Mouse (Mus musculus) kidney, postnatal 10 days (tissue): ENCODE results near the gene Rab3d.
A peak's percentile ranks its signal among the peaks of the same experiment; 100 is the strongest.

Experiments used
- DNase-seq: peaks from one replicate; pipeline ENCODE4 v3.0.0; 2021; ENCODE audit warnings: mixed read lengths

Gene Rab3d

DNA sequence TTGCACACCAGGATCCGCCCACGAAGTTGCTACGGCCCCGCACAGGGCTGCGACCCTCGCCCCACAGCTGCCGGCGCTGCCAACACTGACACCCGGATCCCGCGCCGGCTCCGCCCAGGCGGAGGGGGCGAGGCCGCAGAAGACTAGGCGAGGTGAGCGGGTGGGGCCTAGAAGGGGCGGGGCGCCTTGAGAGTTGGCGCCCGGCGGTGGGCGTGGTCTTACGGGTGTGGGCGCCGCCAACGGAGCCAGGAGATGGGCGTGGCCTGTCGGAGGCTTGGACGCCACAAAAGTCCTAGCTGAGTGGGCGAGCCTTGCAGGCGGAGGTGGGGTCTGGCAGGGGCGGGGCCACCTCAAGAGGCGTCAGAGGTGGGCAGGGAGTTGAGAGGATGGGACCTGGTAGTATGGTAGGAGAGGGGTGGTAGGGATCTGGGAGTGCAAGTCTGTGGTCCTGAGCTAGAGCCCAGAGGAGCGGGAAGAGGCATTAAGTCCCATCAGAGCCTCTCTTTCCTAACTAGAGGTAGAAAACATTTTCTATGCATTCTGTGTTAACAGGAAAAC lies at the start of gene Rab3d:
Rab3d (minus strand) TSS at position 158 of the 558 bp plus-strand sequence.
- DNase-seq = peak; percentile 98

DNA sequence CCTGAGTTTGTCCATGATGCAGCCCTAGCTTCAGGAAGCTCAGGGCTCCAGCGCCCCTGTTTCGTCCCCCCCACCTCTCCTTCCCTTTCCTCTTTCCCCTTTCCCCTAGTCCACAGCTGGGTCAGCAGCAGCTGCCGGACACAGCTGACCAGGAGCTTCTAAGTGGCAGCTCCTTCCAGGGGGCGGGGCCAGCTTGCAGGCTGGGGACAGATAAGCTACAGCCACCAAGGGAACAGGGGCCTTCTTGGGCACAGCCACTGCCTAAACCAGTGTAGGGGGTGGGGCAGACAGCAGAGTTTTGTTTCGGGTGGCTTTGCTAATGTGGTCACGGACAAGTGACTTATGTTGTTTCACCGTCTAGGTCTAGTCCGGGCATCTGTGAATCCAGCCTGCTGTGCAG lies 45.4 kb upstream of the Rab3d start, which contains the start of gene Epor:
Epor (minus strand) TSS at position 90 of the 400 bp plus-strand sequence.
- peak; percentile 83 for DNase-seq

DNA sequence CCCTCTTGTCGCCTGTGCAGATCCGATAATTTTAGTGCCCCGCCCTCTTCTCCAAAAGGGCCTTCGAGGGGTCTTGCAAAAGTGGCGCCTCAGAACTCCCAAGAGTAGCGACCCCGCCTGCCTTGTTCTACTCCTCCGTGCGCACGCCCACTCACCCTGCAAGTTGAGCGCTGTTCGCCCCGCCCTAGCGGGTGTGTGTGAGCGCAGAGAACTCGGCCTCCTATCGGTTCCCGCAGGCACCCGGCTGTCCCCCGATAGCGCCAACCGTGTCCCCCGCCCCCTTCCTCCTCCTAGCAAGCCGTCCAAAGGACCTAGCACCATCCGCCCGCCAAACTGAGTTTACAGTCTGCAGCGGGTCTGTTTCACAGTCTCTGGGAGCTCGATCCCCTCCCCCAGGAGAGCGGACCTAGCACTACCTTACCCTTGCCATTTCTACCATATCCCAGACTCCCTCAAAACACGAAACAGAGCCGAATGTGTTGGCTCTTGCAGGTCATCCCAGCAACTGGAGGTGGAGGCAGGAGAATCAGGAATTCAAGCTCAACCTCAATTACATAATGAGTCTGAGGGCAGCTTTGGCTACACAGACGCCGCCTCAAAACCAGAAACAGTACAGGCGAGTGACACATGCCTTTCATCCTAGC lies 44.5 kb upstream of the Rab3d start:
- DNase-seq = peak; percentile 86

DNA sequence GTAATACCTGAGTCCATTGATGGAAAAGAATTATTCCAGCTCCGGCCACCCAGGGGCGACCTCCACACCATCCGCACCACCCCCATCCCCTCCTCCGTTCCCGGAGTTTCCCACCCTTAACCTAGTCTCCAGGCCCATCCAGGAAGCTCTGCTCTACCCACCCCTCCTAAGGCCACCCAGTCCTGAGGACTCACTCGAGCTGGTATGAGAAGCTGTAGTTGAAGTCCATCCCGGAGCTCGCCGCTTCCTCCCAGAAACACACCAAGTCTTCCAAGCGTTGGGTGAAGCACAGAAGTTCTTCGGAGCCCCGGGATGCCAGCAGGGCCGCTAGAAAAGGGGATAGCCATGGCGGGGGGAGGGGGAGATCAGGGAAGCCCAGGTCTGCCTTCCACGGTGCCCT lies 44.0 kb upstream of the Rab3d start:
- DNase-seq = peak; percentile 38

DNA sequence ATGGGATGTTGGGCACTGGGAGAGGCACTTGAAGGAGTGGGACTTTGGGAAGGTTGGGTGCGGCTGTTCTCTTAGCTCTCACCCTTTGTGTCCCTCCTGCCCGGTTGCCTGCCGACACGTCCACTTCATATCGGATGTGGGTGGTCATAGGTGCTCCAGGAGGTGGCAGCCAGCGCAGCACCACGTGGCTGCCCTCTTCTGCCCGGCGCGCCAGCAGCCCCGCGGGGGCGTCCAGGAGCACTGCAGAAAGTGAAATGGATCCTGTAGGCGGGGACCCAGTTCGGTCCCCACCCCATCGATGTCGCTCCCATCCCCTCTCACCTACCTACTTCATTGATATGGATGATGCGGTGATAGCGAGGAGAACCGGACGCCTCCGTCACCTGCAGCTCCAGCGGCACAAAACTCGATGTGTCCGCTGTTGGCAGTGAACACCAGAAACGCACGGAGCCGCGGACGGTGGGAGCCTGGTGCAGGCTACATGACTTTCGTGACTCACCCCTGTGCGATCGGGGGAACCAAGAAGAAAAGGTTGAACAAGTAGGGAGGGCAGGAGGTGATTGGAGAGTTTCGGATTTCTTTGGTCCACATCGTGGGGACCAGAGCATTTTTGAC lies 43.5 kb upstream of the Rab3d start:
- peak; percentile 38 for DNase-seq

DNA sequence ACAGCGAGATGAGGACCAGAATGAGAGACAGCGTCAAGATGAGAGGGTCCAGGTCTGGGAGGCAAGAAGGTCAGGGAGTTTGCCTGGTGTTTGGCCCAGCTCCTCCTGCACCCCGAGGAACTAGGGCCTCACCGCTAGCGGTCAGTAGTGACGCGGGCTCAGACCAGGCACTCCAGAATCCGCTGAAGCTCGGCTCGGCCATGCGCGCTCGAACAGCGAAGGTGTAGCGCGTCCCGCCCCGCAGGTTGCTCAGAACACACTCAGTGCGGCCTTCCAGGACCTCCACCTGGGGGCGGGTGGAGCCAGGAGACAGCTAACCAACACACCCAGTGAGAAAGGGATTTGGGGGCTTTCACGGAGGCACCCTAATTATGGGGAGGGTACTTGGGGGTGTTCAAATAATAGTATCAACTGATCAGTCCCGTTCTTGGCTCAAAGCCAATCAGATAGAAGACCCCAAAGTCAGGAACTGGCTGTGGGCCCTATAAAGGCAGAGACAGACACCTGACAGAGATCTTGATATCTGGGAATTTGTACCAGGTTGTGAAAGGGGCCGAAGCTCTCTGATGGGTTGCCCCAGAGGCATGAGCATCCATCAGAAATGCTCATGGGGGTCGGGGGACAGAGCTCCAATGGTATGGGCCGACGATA lies 42.7 kb upstream of the Rab3d start:
- peak; percentile 76 for DNase-seq

DNA sequence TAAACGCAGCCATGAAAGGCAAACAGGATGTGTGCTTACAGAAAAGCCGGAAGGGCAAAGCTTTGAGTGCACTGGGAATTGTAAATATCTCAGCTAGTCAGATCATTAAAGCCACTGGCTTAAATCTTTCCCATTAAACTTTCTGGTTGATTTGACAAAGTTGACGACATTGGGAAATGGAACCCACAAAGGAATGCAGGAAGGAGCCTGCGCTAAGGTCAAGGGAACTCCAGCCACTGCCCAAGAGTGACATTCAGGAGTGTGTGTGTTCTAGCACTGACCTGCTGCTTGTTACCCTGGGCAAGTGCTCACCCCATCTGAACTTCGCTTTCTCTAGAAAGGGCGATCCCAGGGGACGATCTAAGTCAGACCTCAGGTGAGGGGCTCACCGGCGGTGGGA lies 42.1 kb upstream of the Rab3d start:
- peak; percentile 39 for DNase-seq

DNA sequence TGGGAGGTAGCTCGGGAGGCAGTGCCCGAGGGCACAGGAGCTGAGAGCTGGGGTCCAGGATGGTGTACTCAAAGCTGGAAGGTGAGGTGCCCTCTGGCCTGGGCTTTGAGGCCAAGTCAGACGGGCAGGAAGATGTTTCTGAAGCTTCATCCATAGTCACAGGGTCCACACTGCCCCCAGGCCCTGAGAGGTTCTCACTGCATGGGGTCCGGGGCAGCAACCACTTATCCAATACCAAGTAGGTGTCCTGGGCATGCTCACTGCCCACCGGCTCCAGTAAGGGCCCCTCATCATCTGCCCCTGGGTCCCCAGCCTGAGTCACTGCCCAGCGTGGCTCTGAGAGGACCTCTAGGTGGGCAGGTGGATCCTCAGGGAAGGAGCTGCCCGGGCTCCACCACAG lies 41.3 kb upstream of the Rab3d start:
- no peak for DNase-seq

DNA sequence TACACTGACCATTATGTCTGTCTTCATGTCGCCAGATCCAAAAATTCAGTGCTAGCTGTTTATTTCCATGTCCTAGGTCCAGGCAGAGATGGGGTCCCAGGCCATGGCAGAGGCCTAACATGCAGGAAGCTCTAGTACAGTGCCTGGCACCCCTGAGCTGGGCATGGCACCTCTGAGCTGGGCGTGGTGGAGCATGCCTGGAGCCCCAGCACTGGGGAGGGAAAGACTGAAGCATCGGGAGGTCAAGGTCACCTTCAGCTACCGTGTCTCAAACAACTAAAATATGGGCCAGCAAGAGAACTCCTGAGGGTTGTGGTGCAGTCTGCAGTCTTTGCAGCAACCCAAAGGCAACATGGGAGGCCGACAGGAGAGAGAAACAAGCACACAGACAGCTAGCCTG lies 40.4 kb upstream of the Rab3d start:
- no peak for DNase-seq

DNA sequence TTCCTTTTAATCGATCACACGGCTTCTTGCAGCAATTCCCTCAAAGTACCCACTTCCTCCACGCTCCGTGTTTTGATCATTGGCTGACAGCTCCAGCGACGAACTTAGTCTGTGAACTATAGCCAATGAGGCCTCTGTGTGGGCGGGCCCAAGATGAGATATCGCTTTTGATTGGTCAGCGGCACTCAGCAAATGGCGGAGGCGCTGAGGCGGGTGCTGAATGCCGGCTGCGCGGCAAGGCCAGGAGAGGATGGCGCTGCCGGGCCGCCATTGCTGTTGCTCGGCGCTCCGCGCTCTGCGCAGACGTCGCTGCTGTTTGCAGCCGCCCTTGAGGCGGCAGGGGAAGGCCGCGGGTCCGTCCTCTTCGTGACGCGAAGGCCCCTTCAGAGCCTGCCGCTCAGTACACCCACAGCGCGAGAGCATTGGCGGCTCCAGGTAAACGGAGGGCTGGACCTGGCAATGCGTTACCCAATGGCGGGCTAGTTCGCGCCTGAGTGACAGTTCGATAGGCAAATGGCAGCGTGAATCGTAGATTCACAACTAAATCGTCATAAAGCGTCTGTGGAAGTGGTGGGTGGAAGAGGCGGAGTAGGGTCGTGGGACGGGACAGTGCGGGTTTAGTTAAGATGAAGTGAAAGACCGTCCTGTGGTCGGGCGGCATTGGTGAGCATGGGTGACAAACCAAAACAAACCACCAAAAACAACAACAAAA lies 37.7 kb upstream of the Rab3d start, which contains the start of gene Swsap1:
Swsap1 (plus strand) TSS at position 186 of the 712 bp plus-strand sequence.
- DNase-seq = peak; percentile 98

DNA sequence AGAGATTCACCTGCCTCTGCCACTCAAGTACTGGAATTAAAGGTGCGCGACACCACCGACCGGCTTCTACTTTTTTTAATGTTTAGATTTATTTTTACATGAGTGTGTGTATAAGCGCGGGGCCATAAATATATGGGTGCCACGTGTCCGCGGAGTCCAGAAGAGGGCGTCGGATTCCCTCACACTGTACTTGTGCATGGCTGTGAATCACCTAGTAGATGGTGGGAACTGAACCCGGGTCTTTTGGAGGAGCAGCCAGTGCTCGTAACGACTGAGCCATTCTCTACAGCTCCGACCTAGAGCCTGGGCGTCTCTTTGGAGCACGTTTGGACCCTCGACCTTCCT lies 37.2 kb upstream of the Rab3d start:
- no peak for DNase-seq

DNA sequence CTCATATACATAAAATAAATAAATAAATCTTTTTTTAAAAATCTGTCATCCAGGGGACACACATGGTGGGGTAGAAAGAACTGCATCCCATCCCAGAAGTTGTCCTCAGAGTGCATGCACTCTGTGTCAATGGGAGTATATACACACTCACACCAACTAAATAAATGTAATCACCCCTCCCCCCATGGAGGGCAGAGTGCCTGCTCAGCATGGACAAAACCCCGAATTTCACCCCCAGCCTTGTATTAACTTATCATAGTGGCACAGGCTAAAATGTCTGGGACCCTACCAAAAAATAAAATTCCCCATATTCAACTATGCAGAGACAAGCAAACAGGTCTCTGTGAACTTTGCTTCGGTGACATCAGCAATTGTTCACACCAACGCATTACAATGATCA lies 36.6 kb upstream of the Rab3d start:
- no peak for DNase-seq

DNA sequence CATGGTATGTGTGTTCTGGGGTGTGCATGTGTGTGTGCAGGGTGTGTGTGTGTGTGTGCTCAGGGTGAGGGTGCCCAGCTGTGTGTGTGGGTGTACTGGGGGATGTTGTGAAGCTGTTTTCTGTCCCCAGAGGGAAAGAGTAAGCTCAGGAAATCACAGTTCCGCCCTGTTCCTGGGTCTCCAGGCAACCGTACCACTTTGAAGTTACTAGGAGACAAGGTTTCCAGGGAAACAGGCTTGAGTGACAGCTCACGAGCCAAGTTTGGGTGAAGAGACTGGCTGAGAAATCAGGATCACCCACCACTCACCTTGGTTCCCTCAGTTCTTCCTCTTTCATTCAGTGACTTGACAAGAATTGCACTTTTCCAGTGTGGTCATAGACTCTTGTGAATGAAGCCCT lies 35.6 kb upstream of the Rab3d start:
- no peak for DNase-seq

DNA sequence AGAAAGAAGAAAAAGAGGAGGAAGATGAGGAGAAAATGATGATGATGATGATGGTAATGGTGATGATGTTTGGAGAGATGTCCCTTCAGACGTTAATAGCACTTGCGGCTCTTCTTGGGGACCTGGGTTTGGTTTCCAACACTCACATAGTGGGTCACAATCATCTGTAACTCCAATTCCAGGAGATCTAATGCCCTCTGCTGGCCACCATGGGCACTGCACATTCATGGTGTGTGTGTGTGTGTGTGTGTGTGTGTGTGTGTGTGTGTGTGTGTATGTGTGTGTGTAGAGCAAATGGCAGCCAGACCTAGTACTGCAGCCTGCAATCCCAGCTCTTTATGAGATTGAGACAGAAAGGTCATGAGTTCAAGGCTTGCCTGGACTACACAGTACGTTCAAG lies 34.0 kb upstream of the Rab3d start:
- DNase-seq = no peak

DNA sequence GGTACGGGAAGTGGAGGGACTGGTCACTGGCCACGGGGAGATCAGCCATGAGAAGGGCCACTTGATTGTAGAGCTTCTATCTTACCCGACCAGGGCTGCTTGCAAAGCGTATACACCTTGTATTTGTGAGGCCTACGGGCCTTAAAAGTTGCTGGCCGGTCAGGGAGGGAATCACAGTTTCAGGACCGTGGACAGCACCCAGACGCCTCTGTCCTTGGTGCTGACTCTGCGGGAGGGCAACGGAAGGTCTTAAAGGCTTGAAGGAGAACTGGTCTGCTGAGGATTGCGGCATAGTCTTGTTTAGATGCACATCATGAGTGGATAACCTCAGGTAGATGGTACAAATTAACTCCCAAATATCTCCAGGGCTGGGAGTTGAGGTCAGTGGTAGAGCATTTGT lies 32.3 kb upstream of the Rab3d start:
- peak; percentile 86 for DNase-seq

DNA sequence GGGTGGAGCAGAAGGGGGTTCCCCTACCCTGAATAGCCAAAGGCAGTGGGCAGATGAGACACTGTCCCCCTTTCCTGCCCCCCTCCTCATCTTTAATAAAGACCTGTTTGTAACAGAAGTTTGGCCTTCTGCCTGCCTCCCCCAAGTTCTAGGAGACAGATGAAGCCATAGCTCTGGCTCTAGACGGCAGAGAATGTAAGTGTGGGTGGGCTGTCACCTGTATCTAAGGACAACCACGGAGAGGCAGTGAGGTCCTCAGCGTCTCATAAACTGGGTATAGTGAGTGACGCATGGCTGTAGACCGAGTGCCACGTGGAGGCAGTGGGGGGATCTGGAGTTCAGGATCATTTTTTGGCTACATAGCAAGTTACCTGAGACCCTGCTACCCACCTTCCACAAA lies 30.8 kb upstream of the Rab3d start:
- no peak for DNase-seq

DNA sequence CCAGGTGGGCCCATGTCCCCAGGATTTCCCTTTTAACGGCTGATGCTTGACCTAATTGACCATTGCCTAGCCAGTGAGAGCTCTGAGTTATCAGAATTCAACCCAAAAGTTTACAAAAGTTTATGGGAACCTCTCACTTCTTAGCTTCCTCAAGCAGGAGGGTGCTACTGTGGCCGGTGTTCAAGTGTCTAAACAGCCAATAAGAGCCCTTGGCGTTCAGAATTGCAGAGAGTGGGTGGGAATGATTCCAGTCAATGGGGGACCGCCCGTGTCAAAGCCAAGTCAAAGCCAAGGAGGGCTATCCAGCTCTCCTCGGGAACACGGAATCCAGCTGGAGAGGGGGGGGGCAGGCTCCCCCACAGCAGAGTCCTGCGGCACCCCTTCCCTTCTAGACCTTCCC lies 30.2 kb upstream of the Rab3d start:
- no peak for DNase-seq

DNA sequence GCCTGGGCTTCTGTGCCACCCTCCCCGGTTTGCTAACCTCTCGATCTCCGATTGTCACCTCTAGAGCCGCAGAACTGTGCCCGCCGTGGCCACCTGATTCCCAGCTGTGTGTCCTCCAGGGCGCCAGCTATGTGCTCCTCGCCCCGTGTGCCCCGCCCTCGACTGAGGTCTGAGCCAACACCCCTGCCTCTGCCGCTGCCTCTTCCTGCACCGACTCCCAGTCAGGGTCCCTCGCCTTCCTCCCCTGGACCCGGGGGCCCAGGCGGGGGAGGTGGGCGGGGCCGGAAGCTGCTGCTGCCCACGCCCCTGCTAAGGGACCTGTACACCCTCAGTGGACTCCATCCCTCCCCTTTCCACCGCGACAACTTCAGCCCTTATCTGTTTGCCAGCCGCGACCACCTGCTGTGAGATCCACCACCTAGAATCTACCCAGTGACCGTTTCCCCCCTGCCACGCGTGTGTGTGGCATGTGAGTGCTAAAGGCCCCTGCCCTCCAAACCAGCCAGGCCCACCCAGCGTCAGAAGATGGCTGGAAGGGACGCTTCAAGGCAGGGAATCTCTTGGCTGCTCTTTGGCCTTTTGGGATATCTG lies 29.6 kb upstream of the Rab3d start:
- DNase-seq = no peak

DNA sequence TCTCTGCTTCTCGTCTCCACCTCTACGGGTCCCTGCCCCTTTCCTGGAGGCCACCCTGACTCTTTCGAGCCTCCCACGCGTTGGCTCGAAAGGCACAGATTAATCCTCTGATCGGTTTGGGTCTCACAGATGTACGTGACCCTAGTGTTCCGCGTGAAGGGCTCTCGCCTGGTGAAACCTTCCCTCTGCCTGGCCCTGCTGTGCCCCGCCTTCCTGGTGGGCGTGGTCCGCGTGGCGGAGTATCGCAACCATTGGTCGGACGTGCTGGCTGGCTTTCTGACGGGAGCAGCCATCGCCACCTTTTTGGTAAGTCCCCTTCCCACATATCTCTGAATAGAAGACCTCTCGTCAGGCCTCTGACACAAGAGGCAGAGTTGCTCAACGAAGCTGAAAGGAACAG lies 26.3 kb upstream of the Rab3d start:
- no peak for DNase-seq

DNA sequence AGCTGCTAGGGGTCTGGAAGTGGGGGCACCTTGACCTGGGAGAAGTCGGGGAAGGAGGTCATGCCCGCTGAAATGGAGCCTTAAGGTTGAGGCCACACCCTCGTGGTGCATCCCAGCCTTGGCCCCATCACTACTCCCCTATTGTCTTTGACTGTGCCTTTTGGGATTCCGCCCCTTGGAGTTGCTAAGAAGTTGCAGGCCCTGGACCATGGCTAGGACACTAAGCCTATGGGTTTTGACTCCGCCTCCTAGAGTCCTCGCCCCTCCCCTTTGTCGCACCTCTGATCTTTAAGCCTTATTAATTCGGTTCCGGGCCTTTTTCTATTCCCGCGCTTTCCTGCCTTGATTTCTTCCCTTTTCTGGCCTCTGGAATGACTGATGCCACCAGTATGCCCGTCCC lies 25.6 kb upstream of the Rab3d start:
- DNase-seq = no peak

DNA sequence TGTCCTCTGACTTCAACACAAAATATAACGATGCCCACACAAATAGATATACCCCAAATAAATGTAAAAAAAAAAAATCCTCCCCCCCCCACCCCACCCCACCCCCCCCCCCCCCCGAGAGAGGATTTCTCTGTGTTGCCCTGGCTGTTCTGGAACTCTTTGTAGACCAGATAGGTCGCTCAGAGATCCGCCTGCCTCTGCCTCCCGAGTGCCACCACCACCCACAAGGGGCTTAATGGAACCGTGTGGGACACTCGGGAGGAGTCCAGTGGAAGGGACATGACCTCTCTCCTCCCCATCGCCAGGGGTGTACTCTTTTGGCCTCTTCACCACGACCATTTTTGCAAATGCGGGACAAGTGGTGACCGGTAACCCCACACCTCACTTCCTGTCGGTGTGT lies 25.1 kb upstream of the Rab3d start:
- no peak for DNase-seq

DNA sequence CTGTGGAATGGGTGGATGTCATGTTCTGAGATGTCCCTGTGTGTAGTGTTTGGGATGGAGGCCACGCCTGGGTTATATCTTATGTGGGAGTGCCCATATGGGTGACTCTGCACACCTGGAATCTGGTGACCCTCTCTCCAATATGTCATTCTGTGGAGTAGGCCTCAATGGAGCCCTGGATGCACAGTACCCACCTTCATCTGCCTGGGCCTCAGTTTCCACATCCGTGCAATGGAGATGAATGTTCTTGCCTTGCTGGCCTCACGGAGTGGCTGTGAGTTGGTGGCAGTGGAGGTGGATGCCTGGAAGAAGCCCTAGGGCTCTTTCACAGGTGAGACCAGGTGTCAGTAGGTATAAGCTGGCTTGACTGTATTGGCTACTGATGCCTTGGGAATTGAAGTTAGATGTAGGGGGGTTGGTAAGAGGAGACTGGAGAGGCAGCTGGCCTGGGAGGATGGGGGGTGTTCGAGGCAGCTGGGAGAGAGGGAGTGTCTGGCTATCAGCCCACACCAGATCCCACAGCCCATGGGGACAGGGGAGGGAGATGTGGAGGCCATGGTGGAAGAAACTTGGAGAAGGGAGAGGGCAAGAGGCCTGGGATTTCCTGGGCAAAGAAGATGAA lies 20.4 kb upstream of the Rab3d start:
- DNase-seq = no peak
